Mouse (Mus musculus) kidney, postnatal 0 days (tissue): ENCODE measurements around the gene Aipl1. TPM values are rescaled to one million over a fixed set of nuclear protein-coding genes. Genes with fewer than 3 reads are reported as not detected.

Experiments used
- ATAC-seq: fragments of 200-750 bp; cut with Nextera tagmentation; replicated peaks from 2 replicates; pipeline ENCODE4 v1.8.0; 2017; ENCODE audit warnings: low read depth, moderate number of reproducible peaks, moderate TSS enrichment, moderate library complexity; ENCODE audit not compliant: low FRiP score
- DNase-seq: peaks from one replicate; pipeline ENCODE4 v3.0.0-alpha.2; 2016; ENCODE audit warnings: low spot score
- H3K27ac ChIP-seq: fragments of 300-500 bp; sonication (generic); 2 replicates; pipeline ENCODE4 v1.5.1; 2014; ENCODE audit warnings: mild to moderate bottlenecking
- H3K27me3 ChIP-seq: fragments of 300-500 bp; sonication (generic); 2 replicates; pipeline ENCODE4 v1.6.1; 2014; ENCODE audit warnings: low read length, mixed read lengths; ENCODE audit not compliant: insufficient read depth
- H3K36me3 ChIP-seq: fragments of 300-500 bp; sonication (generic); 2 replicates; pipeline ENCODE4 v1.6.1; 2014; ENCODE audit warnings: low read length, mixed read lengths; ENCODE audit not compliant: insufficient read depth
- H3K4me1 ChIP-seq: fragments of 300-500 bp; sonication (generic); replicated peaks from 2 replicates; pipeline ENCODE4 v1.6.1; 2014; ENCODE audit warnings: antibody characterized with exemption, low read length, mixed read lengths; ENCODE audit not compliant: insufficient read depth
- H3K4me2 ChIP-seq: fragments of 300-500 bp; sonication (generic); 2 replicates; pipeline ENCODE4 v1.6.1; 2014; ENCODE audit warnings: mild to moderate bottlenecking, low read length, moderate library complexity, mixed read lengths
- H3K4me3 ChIP-seq: fragments of 300-500 bp; sonication (generic); replicated peaks from 2 replicates; pipeline ENCODE4 v1.5.1; 2014; ENCODE audit warnings: low read depth, low read length
- H3K9ac ChIP-seq: fragments of 300-500 bp; sonication (generic); 2 replicates; pipeline ENCODE4 v1.6.1; 2014; ENCODE audit warnings: low read depth, low read length
- H3K9me3 ChIP-seq: fragments of 300-500 bp; sonication (generic); replicated peaks from 2 replicates; pipeline ENCODE4 v1.6.1; 2016; ENCODE audit warnings: low read length, inconsistent platforms, mixed read lengths
- CTCF ChIP-seq: IDR thresholded peaks from 2 replicates; pipeline ENCODE4 v1.5.1; 2016; ENCODE audit warnings: antibody characterized with exemption, low read depth, mild to moderate bottlenecking, moderate library complexity
- WGBS: fragments of 180-500 bp; shearing (Covaris S2); extraction: QIAGEN DNeasy Blood & Tissue Kit; methylation state at CpG from one replicate; pipeline ENCODE4 v1.1.7; 2014; 5-methylcytosine and 5-hydroxymethylcytosine counted together
- polyA plus RNA-seq: library from polyadenylated mRNA; unstranded; fragments of >200 nt; fragmentation: Nextera tagmentation; extraction: Ambion mirVana; gene quantifications from 2 replicates; pipeline ENCODE4 v1.2.1, GENCODE M21; 2015

The Aipl1 gene
- polyA plus RNA-seq, 1 experiment from 2014 or later, result 0.41 TPM

DNA sequence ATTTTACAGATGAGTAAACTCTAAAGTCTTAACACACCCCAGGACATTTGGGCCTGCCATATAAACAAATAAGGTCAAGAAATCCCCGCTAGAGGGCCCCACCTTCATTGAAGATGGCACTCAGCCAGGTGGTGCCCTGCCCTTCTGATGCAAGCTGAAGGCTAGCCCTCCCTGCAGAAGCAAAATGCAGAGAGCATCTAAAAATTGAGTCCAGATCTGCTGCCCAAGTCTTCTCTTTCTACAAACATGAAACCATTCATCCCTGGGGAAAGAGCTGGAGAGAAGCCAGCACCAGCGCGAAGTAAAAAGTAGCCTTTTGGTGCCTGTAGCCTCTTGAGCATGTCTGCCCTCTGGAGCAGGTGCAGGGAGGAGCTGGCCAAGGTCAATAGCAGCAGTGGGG is 40.7 kb upstream of the Aipl1 start:
- Histone ChIP-seq H3K27ac (no peak overlapping the region), H3K9me3 (no peaks in the 10 kb centered on the region), H3K4me3 (no peak overlapping the region), H3K9ac (no peak overlapping the region), H3K36me3 (no peaks in the 10 kb centered on the region), H3K4me1 (no peaks in the 10 kb centered on the region), H3K27me3 (no peaks in the 10 kb centered on the region), H3K4me2 (no peak overlapping the region)
- TF ChIP-seq CTCF, result peak; percentile 24; the same call in 1 of the 2 replicates
- ATAC-seq (no peak), DNase-seq (no peak)
- 31% methylated on average over 3 of the region's 3 CpGs for WGBS

DNA sequence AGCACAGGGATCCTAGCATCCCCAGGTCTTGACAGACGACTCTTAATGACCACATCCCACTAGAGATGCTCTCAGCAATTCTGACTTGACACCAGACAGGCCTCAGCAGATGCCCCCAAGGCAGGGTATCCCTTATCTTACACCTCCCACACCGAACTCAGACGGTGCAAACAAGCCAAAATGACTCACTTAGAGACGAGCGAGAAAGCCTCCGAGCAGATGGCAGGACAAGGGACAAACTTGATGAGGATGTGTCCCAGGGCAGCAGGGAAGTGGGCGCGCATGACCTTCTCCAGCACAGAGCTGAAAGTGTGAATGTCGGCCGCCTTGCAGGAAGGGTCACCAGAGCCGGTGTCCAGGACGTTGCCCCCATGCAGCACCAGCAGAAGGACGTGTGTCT is 36.9 kb upstream of the Aipl1 start:
- H3K4me3 ChIP-seq, result no peak overlapping the region
- DNase-seq (no peak), ATAC-seq (no peak)
- no peaks in the 10 kb centered on the region for H3K4me1 ChIP-seq
- no peaks in the 10 kb centered on the region for H3K27me3 ChIP-seq
- H3K27ac ChIP-seq, result no peak overlapping the region
- H3K9ac ChIP-seq, result no peak overlapping the region
- TF ChIP-seq CTCF, result no peak
- no peaks in the 10 kb centered on the region for H3K36me3 ChIP-seq
- no peaks in the 10 kb centered on the region for H3K9me3 ChIP-seq
- 70% methylated on average over 13 of the region's 13 CpGs for WGBS
- H3K4me2 ChIP-seq, result no peak overlapping the region

DNA sequence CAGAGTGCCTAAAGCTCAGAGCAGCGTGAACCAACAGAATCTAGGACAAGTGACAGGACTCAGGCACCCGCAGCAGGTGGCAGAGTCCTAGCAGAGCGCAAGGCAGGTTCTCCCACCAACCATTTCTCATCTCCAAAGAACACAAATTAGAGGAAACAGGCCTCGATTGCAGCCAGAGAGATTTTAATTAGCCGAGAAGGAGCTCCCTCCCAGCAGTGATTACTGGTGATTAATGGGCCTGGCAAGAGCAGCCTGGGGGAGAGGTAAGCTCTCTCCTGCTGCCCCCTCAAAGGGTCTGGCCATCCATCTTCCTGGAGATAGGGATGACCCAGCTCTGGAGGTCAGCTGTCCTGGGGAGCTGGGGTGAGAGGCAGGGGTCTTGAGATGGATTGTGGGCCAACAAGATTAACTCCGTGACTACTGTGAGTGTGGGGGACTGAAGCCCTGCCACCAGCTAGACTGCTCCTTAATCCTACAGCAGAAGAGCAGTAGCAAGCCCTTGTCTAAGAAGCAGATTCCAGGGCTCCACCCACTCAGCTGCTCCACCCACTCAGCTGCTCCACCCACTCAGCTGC is 35.1 kb upstream of the Aipl1 start:
- H3K36me3 ChIP-seq, result no peaks in the 10 kb centered on the region
- no peak for TF ChIP-seq CTCF
- H3K27me3 ChIP-seq, result no peaks in the 10 kb centered on the region
- H3K4me1 ChIP-seq, result no peaks in the 10 kb centered on the region
- ATAC-seq (no peak), DNase-seq (peak; percentile 52)
- no peak overlapping the region for H3K27ac ChIP-seq
- no peak overlapping the region for H3K4me2 ChIP-seq
- 14% methylated on average over 6 of the region's 6 CpGs for WGBS
- no peak overlapping the region for H3K4me3 ChIP-seq
- H3K9me3 ChIP-seq, result no peaks in the 10 kb centered on the region
- H3K9ac ChIP-seq, result no peak overlapping the region

DNA sequence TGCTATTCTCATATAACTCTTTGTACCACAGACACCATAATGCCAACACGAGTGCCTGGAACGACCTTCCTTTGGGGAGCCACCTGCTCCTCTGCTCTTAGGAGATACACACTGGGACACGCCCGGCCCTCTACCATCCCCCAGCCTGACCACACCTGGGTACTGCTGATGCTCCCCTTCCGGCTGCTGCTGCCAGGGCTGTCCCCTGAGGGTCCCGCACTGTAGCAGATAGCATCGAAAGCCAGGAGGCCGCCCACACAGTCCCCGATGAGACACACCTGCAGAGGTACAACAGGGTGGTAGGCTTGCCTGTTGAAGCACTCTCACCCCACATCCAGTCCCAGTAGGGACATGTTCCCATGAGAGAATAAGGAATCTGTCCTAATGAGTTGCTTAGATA is 33.4 kb upstream of the Aipl1 start:
- Histone ChIP-seq H3K4me3 (no peak overlapping the region), H3K27ac (no peak overlapping the region), H3K4me2 (no peak overlapping the region), H3K9ac (no peak overlapping the region), H3K9me3 (no peaks in the 10 kb centered on the region), H3K36me3 (no peaks in the 10 kb centered on the region), H3K27me3 (no peaks in the 10 kb centered on the region), H3K4me1 (no peaks in the 10 kb centered on the region)
- no peak for ATAC-seq
- WGBS, result 82% methylated on average over 9 of the region's 9 CpGs
- TF ChIP-seq CTCF, result no peak
- DNase-seq, result no peak

DNA sequence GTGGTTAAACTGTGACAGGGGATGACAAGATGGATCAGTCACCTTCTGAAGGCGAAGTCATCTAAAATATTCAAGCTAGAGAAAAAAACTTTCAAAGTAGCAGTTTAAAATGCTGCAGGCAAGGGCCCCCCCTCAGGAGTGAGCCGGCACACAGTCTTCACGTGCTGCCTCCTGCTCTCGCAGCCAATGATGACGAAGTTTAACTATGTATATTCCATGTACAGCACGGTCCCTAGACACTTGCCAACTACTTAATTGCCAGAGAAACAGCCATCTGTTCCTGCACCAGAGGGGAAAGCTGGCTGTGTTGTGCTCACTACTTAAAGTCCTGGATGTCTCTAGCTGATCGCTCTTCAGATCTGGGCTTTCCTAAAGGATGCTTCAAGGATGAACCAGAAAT is 30.7 kb upstream of the Aipl1 start:
- no peak overlapping the region for H3K4me3 ChIP-seq
- no peaks in the 10 kb centered on the region for H3K9me3 ChIP-seq
- no peak overlapping the region for H3K4me2 ChIP-seq
- no peak overlapping the region for H3K9ac ChIP-seq
- H3K4me1 ChIP-seq, result no peaks in the 10 kb centered on the region
- 67% methylated on average over 7 of the region's 7 CpGs for WGBS
- no peak overlapping the region for H3K27ac ChIP-seq
- no peak for TF ChIP-seq CTCF
- H3K36me3 ChIP-seq, result no peaks in the 10 kb centered on the region
- ATAC-seq, result no peak
- no peak for DNase-seq
- H3K27me3 ChIP-seq, result no peaks in the 10 kb centered on the region

DNA sequence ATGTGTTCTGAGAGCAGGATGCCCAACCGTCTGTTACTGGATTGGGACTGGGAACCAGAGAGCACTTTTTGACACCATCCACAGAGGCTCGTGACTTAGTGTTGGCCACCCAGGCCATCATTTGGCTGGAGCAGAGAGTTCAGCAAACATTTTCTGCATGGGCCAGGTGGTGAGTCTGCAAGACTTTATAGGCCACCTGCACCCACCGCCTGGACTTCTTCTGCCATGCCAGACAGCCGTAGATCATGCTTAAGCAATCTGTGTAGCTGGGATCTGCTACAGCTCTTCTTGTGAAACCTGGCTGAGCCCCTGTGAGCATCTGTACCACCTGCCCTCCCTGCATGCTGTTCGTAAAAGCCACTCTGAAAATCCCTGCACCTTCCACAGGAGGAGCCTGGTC is 30.0 kb upstream of the Aipl1 start:
- no peak for DNase-seq
- H3K9me3 ChIP-seq, result no peaks in the 10 kb centered on the region
- H3K4me2 ChIP-seq, result no peak overlapping the region
- ATAC-seq, result no peak
- H3K36me3 ChIP-seq, result no peaks in the 10 kb centered on the region
- H3K27ac ChIP-seq, result no peak overlapping the region
- H3K9ac ChIP-seq, result no peak overlapping the region
- no peak for TF ChIP-seq CTCF
- H3K4me1 ChIP-seq, result no peaks in the 10 kb centered on the region
- WGBS, result 74% methylated on average over 5 of the region's 5 CpGs
- no peaks in the 10 kb centered on the region for H3K27me3 ChIP-seq
- H3K4me3 ChIP-seq, result no peak overlapping the region

DNA sequence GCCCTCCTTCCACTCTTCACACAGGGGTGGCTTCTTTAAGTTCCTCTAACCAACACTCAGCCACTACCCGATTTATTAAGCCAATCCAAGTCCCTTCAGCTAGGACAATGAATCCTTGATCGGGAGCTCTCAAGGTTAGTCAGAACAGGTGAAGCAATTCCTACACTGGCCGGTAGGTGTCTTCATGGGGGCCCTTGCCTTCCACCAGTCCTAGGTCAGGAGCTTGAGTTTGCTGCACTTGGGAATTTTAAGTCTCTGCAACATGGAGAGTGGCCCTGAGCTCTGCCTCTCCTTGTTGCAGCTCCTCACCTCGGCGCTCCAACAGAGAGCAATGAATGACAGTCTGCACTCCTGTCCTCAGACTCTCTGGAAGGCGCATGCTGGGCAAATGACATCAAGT is 29.0 kb upstream of the Aipl1 start:
- H3K9me3 ChIP-seq, result no peaks in the 10 kb centered on the region
- 39% methylated on average over 6 of the region's 6 CpGs for WGBS
- DNase-seq, result peak; percentile 69

More for the DNA sequence above, 29.0 kb upstream of the Aipl1 start:
- no peak overlapping the region for H3K27ac ChIP-seq
- no peak overlapping the region for H3K9ac ChIP-seq
- no peaks in the 10 kb centered on the region for H3K4me1 ChIP-seq
- H3K27me3 ChIP-seq, result no peaks in the 10 kb centered on the region
- no peaks in the 10 kb centered on the region for H3K36me3 ChIP-seq
- no peak overlapping the region for H3K4me3 ChIP-seq
- TF ChIP-seq CTCF, result peak; percentile 72
- ATAC-seq, result no peak
- H3K4me2 ChIP-seq, result no peak overlapping the region
